ENCODE assay signal across 21 mouse cellular contexts in the genomic region with DNA sequence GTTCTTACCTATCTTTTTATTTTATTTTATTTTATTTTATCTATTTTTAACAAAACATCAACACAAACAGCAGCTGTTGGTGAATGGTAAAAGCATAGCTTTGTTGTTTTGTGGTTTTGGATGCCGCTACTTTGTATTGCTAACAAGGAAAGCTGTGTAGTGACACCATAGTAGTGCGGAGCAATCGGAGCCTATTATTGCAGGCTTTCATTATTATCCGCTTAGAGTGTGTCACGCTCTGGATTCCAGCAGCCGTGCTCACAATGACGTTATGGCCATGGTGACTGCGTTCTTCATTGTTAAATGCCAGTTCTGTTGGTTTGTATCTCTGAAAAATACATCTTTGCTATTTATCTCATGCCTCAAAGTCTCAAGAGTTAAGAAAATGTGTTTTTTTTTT.
DNase-seq lines count a peak whose midpoint lies in the region; ATAC-seq lines count a peak whose summit lies in the region.
"Had no signal": no experiment of that assay in that cellular context is flagged by ENCODE, and none has a peak within 500 bp of the region (broad histone marks: within the 10 kb centered on the region; RNA-seq: fewer than 3 reads in every experiment).

No protein-coding gene starts in this region.

- no peaks in the 10 kb centered on the region for H3K9me3 ChIP-seq in forebrain, embryonic 14.5 days (replicated peaks; ENCODE audit: control insufficient read depth, low read length)
- H3K9me3 ChIP-seq in forebrain, embryonic 12.5 days, result no peaks in the 10 kb centered on the region
- H3K9me3 ChIP-seq in midbrain, embryonic 11.5 days (ENCODE audit: control insufficient read depth, low read length), result no peaks in the 10 kb centered on the region
- H3K9me3 ChIP-seq in neural tube, embryonic 13.5 days, result no peaks in the 10 kb centered on the region
- H3K9me3 ChIP-seq: embryonic facial prominence, embryonic 10.5 days; limb, embryonic 10.5 days had no signal

- no peak overlapping the region for H3K9ac ChIP-seq in forebrain, embryonic 14.5 days (ENCODE audit: low read length)
- H3K9ac ChIP-seq in forebrain, embryonic 12.5 days, result no peak overlapping the region
- H3K9ac ChIP-seq in midbrain, embryonic 11.5 days (ENCODE audit: low read length), result no peak overlapping the region
- H3K9ac ChIP-seq in neural tube, embryonic 13.5 days, result peak overlapping the region; percentile 53

- H3K27ac ChIP-seq in forebrain, embryonic 14.5 days (ENCODE audit: low read depth, low read length), result no peak overlapping the region
- no peak overlapping the region for H3K27ac ChIP-seq in forebrain, embryonic 12.5 days
- no peak overlapping the region for H3K27ac ChIP-seq in midbrain, embryonic 11.5 days (ENCODE audit: low read depth, low read length)
- peak overlapping the region; percentile 92 for H3K27ac ChIP-seq in neural tube, embryonic 13.5 days (replicated peaks)
- H3K27ac ChIP-seq: embryonic facial prominence, embryonic 10.5 days; limb, embryonic 10.5 days had no signal

- peak; percentile 51 for DNase-seq in forebrain, embryonic 14.5 days (ENCODE audit: low spot score)
- peak; percentile 34 for DNase-seq in embryo, embryonic 11 days
- peak; percentile 91 for DNase-seq in midbrain, embryonic 11.5 days (ENCODE audit: low spot score, missing footprints)
- DNase-seq in right cerebral cortex, postnatal 14 days, result no peak
- DNase-seq: adrenal gland, adult 2 months; cerebellum, postnatal 10 days; gastrocnemius, postnatal 10 days; heart, postnatal 10 days; kidney, adult 9 months; lung, adult 2 months; lung, postnatal 4 days; right cerebral cortex, postnatal 25 days; thymus, postnatal 14 days had no signal

- H3K36me3 ChIP-seq in forebrain, embryonic 14.5 days (ENCODE audit: control insufficient read depth, insufficient read depth, low read length), result no peaks in the 10 kb centered on the region
- H3K36me3 ChIP-seq in forebrain, embryonic 12.5 days (replicated peaks), result no peaks in the 10 kb centered on the region
- H3K36me3 ChIP-seq in midbrain, embryonic 11.5 days (ENCODE audit: control insufficient read depth, insufficient read depth, low read length), result no peaks in the 10 kb centered on the region
- no peaks in the 10 kb centered on the region for H3K36me3 ChIP-seq in neural tube, embryonic 13.5 days
- H3K36me3 ChIP-seq: embryonic facial prominence, embryonic 10.5 days; limb, embryonic 10.5 days had no signal

- ATAC-seq in forebrain, embryonic 14.5 days, result no peak
- no peak for ATAC-seq in forebrain, embryonic 12.5 days (ENCODE audit: low FRiP score)
- ATAC-seq in midbrain, embryonic 11.5 days (ENCODE audit: low FRiP score), result no peak
- ATAC-seq in neural tube, embryonic 13.5 days (ENCODE audit: low read depth), result no peak
- ATAC-seq in megakaryocyte progenitor cell, adult 5-6 weeks (replicated peaks; ENCODE audit: poor library complexity), result no peak
- ATAC-seq: inflammation-experienced regulatory T-cells, adult 6 months had no signal

- H3K4me1 ChIP-seq in forebrain, embryonic 14.5 days (ENCODE audit: control insufficient read depth, insufficient read depth, low read length), result peaks cover 23% of the 10 kb centered on the region
- H3K4me1 ChIP-seq in forebrain, embryonic 12.5 days, result peaks cover 39% of the 10 kb centered on the region
- peaks cover 23% of the 10 kb centered on the region for H3K4me1 ChIP-seq in midbrain, embryonic 11.5 days (ENCODE audit: control insufficient read depth, insufficient read depth, low read length)
- H3K4me1 ChIP-seq in neural tube, embryonic 13.5 days (replicated peaks), result peaks cover 43% of the 10 kb centered on the region

- peaks cover 24% of the 10 kb centered on the region for H3K27me3 ChIP-seq in forebrain, embryonic 14.5 days (replicated peaks; ENCODE audit: control insufficient read depth, insufficient read depth, low read length)
- peaks cover 56% of the 10 kb centered on the region for H3K27me3 ChIP-seq in forebrain, embryonic 12.5 days
- H3K27me3 ChIP-seq in midbrain, embryonic 11.5 days (ENCODE audit: control insufficient read depth, insufficient read depth, low read length), result peaks cover 16% of the 10 kb centered on the region
- peaks cover 3% of the 10 kb centered on the region for H3K27me3 ChIP-seq in neural tube, embryonic 13.5 days
- H3K27me3 ChIP-seq: CH12.LX had no signal

- no peak overlapping the region for H3K4me2 ChIP-seq in forebrain, embryonic 14.5 days (ENCODE audit: low read length)
- H3K4me2 ChIP-seq in forebrain, embryonic 12.5 days, result no peak overlapping the region
- H3K4me2 ChIP-seq in midbrain, embryonic 11.5 days, result no peak overlapping the region; the same call in 1 of the 2 replicates
- H3K4me2 ChIP-seq in neural tube, embryonic 13.5 days, result peak overlapping the region; percentile 77
- H3K4me2 ChIP-seq: liver, embryonic 11.5 days had no signal

- H3K4me3 ChIP-seq in forebrain, embryonic 14.5 days (ENCODE audit: low read depth, low read length), result no peak overlapping the region
- no peak overlapping the region for H3K4me3 ChIP-seq in forebrain, embryonic 12.5 days (replicated peaks)
- no peak overlapping the region for H3K4me3 ChIP-seq in midbrain, embryonic 11.5 days (ENCODE audit: low read depth, low read length)
- no peak overlapping the region for H3K4me3 ChIP-seq in neural tube, embryonic 13.5 days
- H3K4me3 ChIP-seq: embryonic facial prominence, embryonic 10.5 days; limb, embryonic 10.5 days had no signal

- WGBS in forebrain, embryonic 14.5 days, result 11% methylated on average over 8 of the region's 8 CpGs
- WGBS in forebrain, embryonic 12.5 days, result 11% methylated on average over 8 of the region's 8 CpGs
- 17% methylated on average over 8 of the region's 8 CpGs for WGBS in midbrain, embryonic 11.5 days
- WGBS in neural tube, embryonic 13.5 days, result 21% methylated on average over 8 of the region's 8 CpGs
